Mouse (Mus musculus) CH12F3 (cell line): ENCODE measurements around the gene Pla2g4e.

Experiments used
- in situ Hi-C: fragments of 300-500 bp; cut with MboI; formaldehyde crosslinking; loops from 2 replicates; pipeline ENCODE4 v1.14.3; 2020; ENCODE audit warnings: low sequenced_read_pairs

Gene Pla2g4e

GRCm38 (mm10) chr2:120244679-120245420 lies at the start of gene Pla2g4e:
Gene Pla2g4e (minus strand): TSS chr2:120245335.
- in situ Hi-C loops = no loop called here

- in situ Hi-C loops = no loop called here
Observed at GRCm38 (mm10) chr2:120291471-120292078, 46.4 kb upstream of the Pla2g4e start.

DNA sequence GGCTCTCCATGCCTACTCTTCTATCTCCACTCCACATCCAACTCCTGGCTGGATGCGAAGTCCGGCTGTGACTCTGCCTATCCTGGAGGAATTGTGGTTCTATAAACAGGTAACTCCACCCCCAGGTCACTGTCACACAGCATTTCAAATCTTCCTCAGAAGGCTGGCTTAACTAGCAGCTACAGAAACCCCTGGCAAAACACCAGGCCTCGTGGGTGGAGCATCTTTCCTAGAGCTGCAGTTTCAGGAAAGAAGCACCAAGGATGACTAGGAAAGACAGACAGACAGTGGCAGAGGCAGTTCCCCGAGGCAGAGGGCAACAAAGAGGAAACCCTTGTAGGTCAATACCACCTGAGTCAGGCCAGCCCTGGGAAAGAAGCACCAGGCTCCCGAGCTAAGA lies 43.9 kb upstream of the Pla2g4e start, which contains the start of gene Pla2g4d:
Gene Pla2g4d, minus strand, starts transcription at position 203 of the 400 bp plus-strand sequence.
- in situ Hi-C loops = loop anchor here (10.0 kb wide), 1 partner anchor 204 kb away; no protein-coding TSS in a partner anchor

GRCm38 (mm10) chr2:120288401-120288800 lies 43.3 kb upstream of the Pla2g4e start:
- in situ Hi-C loops = loop anchor here (10.0 kb wide), 1 partner anchor 204 kb away; no protein-coding TSS in a partner anchor

DNA sequence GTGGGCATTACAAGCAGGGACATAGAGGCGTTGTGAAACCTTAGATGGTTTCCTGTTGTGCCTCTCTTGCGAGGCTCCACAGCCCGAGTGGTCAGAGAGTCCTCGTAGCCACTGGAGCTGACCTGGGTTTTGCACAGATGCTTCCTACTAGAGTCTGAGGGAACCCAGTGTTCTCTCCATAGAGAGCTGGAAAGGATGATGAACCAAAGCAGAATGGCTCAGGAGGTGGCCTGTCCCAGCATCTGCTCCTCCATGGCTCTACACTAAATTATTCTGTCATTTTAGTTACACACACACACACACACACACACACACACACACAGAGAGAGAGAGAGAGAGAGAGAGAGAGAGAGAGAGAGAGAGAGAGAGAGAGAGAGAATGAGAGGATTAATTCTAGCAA lies 40.5 kb upstream of the Pla2g4e start:
- in situ Hi-C loops = loop anchor here (10.0 kb wide), 1 partner anchor 201 kb away; no protein-coding TSS in a partner anchor

DNA sequence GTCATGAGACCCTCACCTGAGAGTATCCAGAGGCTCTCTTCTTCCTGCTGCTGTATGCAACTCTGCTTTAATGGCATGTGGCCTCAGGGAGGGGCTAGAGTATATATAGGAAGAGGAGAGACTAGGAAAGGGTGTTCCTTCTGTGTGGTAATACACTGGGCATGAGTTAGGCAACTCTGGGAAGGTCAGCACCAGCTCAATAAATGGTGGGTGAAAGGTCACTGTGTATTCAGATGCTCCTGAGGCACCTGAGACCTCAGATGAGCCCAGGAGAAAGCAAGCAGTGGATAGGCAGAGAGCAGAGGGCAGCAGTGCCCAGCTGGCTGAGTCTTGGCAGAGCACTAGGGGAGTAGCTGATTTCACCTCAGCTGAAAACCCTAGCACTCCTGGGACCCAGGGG lies 39.6 kb upstream of the Pla2g4e start:
- in situ Hi-C loops = loop anchor here (10.0 kb wide), 1 partner anchor 200 kb away; no protein-coding TSS in a partner anchor

DNA sequence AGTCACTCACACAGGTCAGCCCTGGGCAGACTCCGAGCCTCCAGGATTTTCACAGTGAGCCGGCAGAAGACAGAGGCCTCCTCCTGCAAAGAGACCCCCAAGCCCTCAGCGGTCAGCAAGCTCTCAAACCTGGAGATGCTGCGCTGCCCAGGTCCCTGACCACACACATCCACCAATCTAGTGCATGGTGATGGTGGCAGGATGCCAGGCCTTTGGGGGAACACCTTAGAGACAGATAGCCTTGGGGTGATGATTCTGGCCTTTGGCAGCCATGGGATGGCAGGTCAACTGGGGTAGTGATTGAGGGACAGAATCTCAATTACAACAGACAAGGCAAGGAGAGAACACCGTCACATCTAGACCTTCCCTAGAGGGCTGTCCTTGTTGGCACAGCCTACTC lies 39.0 kb upstream of the Pla2g4e start:
- in situ Hi-C loops = loop anchor here (10.0 kb wide), 1 partner anchor 199 kb away; no protein-coding TSS in a partner anchor

GRCm38 (mm10) chr2:120283550-120283949 lies 38.4 kb upstream of the Pla2g4e start:
- in situ Hi-C loops = loop anchor here (10.0 kb wide), 1 partner anchor 199 kb away; no protein-coding TSS in a partner anchor

DNA sequence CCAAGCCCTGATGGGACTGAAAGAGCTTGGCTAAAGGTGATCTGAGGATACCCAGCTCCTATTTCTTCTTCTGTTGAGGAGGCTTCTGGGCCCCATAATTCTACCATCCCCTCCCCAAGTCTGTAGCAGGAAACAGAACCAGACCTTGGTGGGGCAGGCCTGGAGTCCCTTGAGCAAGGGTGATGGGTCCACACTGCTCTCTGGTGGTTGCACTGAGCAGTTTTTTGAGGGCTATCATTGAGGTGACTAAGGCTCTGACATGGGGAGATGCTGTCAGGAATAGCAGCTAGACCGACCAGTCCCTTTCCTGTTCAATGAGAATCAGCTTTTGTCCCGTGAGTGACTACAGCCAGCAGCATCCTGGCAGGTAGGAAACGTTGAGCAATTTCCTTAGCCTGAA lies 36.1 kb upstream of the Pla2g4e start:
- in situ Hi-C loops = loop anchor here (10.0 kb wide), 1 partner anchor 196 kb away; no protein-coding TSS in a partner anchor

GRCm38 (mm10) chr2:120279961-120280360 lies 34.8 kb upstream of the Pla2g4e start:
- in situ Hi-C loops = loop anchor here (10.0 kb wide), 2 partner anchors 95 to 195 kb away; no protein-coding TSS in a partner anchor

GRCm38 (mm10) chr2:120276951-120277350 lies 31.8 kb upstream of the Pla2g4e start:
- in situ Hi-C loops = loop anchor here (10.0 kb wide), 1 partner anchor 92 kb away; no protein-coding TSS in a partner anchor

GRCm38 (mm10) chr2:120268635-120269034 lies 23.5 kb upstream of the Pla2g4e start:
- in situ Hi-C loops = no loop called here

DNA sequence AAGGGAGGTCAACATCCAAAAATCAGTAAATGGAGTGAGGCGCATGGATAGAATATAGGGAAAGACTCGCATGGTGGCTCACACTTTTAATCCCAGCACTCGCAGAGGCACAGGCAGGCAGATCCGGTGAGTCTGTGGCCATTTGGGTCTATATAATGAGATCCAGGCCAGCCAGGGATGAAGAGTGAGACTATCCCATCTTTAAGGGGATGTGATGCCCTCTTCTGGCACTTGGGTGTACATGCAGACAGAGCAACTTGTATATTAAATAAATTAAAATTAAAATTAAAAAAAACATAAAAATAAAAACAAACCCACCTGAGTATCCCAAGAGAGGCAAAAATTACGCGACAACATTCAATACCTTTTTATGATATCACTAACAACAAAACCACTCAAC lies 20.4 kb upstream of the Pla2g4e start:
- in situ Hi-C loops = no loop called here

DNA sequence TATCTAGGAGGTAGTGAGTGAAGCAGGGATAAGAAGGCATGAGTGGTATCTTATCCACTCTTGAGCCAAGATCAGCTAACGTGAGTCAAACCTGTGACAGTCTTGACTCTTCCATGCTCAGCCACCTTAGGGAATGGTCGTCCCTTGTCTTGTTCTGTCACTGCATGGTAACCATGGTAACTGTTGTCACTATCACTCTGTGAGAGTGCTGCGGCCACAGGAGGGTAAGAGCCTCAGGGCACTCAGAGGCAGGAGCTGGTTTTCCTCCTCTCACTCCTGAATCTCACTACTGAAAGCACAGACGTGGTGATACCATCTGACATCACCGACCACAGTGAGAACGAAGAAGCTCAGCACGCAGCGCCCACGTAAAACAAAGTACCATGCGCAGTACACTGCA lies 19.7 kb upstream of the Pla2g4e start:
- in situ Hi-C loops = no loop called here

GRCm38 (mm10) chr2:120262876-120263275 lies 17.7 kb upstream of the Pla2g4e start:
- in situ Hi-C loops = no loop called here

GRCm38 (mm10) chr2:120261346-120261745 lies 16.2 kb upstream of the Pla2g4e start:
- in situ Hi-C loops = no loop called here

GRCm38 (mm10) chr2:120256259-120256658 lies 11.1 kb upstream of the Pla2g4e start:
- in situ Hi-C loops = no loop called here

DNA sequence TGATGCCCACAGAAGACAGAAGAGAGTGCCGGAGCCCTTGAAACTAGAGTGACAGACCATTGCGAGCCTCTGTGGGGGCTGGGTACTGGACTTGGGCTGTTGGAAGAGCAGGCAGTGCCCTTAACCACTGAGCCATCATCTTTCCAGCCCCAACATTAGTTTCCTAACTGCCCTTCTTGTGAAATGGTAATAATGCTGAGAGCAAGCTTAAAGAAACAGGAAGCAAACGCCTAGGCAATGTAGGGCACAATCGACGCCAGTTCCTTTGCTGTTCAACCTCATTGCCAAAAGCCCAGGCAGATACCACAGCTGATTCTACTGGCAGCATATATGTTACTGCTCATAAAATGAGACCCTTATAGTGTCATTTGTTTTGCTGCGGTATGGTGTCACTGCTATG lies 7.5 kb upstream of the Pla2g4e start:
- in situ Hi-C loops = no loop called here

DNA sequence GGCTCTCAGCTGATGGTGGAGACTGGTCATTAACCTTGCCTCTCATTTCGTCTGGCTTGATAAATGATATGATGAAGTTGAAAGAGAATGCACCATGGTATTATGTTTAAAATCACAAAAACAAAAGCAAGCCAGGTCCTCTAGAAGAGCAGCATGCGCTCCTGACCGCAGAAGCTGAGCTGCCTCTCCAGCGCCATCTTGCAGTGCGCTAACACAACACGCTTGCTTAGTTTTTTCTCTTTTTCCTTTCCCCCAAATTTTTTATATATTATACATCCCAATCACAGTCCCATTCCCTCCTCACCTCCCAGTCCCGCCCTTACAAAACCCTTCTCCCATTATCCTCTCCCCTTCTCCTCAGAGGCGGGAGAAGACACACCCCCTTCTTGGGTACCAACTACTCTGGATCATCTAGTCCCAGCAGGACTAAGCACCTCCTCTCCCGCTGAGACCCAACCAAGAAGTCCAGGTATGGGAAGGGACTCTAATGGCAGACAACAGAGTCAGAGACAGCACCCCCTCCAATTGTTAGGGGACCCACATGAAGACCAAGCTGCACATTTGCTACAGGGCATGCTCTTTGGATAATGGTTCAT lies 384 bp upstream of the Pla2g4e start:
- in situ Hi-C loops = no loop called here

- in situ Hi-C loops = no loop called here
Observed at GRCm38 (mm10) chr2:120243995-120244394, 1.1 kb downstream of the Pla2g4e start.

DNA sequence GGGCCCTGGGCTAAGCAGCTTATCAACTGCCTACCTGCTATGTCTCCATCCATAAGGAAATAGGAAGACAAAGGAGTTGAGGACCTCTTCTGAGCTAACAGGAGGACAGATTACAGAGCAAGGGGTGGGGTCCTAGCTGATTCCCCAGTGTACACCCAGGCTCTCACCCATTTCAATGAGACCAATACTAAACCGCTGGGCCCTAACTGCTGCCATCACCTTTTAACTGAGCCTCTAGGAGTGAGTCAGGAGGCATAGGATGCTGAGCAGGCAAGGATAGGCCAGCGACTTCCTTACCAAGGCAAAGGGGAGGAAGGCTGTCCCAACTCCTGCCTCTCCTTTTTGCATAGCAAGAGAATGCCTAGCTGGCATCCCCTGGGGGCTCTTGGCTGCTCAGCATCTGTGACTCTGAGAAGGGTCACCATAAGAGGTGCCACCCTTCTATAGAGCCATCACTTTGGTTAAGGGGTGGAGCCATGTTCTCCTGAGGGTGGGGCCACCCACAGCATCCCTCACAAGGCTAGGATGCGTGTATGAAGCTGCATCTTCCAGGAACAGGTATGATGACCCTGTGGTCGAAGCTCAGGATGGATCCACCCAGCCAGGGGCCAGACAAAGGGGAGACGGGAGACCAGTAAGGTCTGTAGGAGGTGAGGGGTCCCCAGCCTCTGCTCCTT lies 2.2 kb downstream of the Pla2g4e start:
- in situ Hi-C loops = no loop called here
